Mouse (Mus musculus) hindbrain, embryonic 11.5 days (tissue): ENCODE results near the gene Nudt8. TPM values are rescaled to one million over a fixed set of nuclear protein-coding genes. Genes with fewer than 3 reads are reported as not detected.
"Not testable (repeated sequence)": the region's sequence is repeated elsewhere in the genome, so short reads cannot be mapped to it uniquely, and the experiment has no call there.

Experiments
- ATAC-seq: fragments of 200-750 bp; cut with Nextera tagmentation; 2 replicates; pipeline ENCODE4 v1.8.0; 2017; ENCODE audit warnings: mild to moderate bottlenecking, moderate TSS enrichment, moderate library complexity; ENCODE audit not compliant: low FRiP score
- DNase-seq: peaks from one replicate; pipeline ENCODE4 v3.0.0-alpha.2; 2015; ENCODE audit warnings: low spot score
- H3K27ac ChIP-seq: fragments of 300-500 bp; sonication (generic); 2 replicates; pipeline ENCODE4 v1.5.1; 2014; ENCODE audit warnings: mild to moderate bottlenecking, low read depth, low read length
- H3K27me3 ChIP-seq: fragments of 300-500 bp; sonication (generic); 2 replicates; pipeline ENCODE4 v1.6.1; 2014; ENCODE audit warnings: mild to moderate bottlenecking, low read length, moderate library complexity, mixed read lengths; ENCODE audit not compliant: control insufficient read depth, insufficient read depth
- H3K36me3 ChIP-seq: fragments of 300-500 bp; sonication (generic); 2 replicates; pipeline ENCODE4 v1.6.1; 2014; ENCODE audit warnings: mild to moderate bottlenecking, low read length, moderate library complexity, mixed read lengths; ENCODE audit not compliant: control insufficient read depth, insufficient read depth
- H3K4me1 ChIP-seq: fragments of 300-500 bp; sonication (generic); replicated peaks from 2 replicates; pipeline ENCODE4 v1.6.1; 2014; ENCODE audit warnings: low read length, mixed read lengths; ENCODE audit not compliant: control insufficient read depth, insufficient read depth
- H3K4me2 ChIP-seq: fragments of 300-500 bp; sonication (generic); replicated peaks from 2 replicates; pipeline ENCODE4 v1.6.1; 2014; ENCODE audit warnings: mild to moderate bottlenecking, low read depth, low read length
- H3K4me3 ChIP-seq: fragments of 300-500 bp; sonication (generic); 2 replicates; pipeline ENCODE4 v1.5.1; 2014; ENCODE audit warnings: low read depth, low read length
- H3K9ac ChIP-seq: fragments of 300-500 bp; sonication (generic); 2 replicates; pipeline ENCODE4 v1.6.1; 2014; ENCODE audit warnings: low read depth, low read length
- H3K9me3 ChIP-seq: fragments of 300-500 bp; sonication (generic); 2 replicates; pipeline ENCODE4 v1.6.1; 2016; ENCODE audit warnings: low read length; ENCODE audit not compliant: control insufficient read depth
- WGBS: fragments of 180-500 bp; shearing (Covaris S2); extraction: QIAGEN DNeasy Blood & Tissue Kit; methylation state at CpG from one replicate; pipeline ENCODE4 v1.1.7; 2014; 5-methylcytosine and 5-hydroxymethylcytosine counted together
- polyA plus RNA-seq: library from polyadenylated mRNA; unstranded; fragments of >200 nt; fragmentation: Nextera tagmentation; extraction: Ambion mirVana; gene quantifications from 2 replicates; pipeline ENCODE4 v1.2.1, GENCODE M21; 2014

The Nudt8 gene
- polyA plus RNA-seq, 1 experiment from 2014 or later = 19.5 TPM

DNA sequence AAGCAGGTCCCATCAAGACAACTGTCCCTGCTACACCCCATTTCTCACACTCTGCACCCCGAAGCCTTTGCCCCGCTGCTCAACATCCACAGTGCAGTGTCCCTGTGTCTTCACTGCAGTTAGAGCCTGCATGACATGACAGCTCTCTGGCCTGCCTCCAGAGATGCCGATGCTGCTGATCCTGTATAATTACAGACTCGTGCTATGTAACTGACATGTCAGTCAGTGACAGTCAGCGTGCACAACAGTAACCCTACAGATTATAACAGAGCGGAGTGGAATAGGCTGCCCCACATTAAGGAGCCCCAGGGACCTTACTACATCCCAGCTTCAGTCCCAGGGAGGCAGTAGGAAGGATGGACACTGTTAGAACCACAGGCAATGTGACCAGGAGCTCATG, 38.6 kb upstream of the Nudt8 start:
- H3K4me3 ChIP-seq, DNase-seq, H3K36me3 ChIP-seq, H3K27me3 ChIP-seq, H3K4me2 ChIP-seq, H3K4me1 ChIP-seq, H3K9ac ChIP-seq, ATAC-seq, H3K9me3 ChIP-seq, H3K27ac ChIP-seq: not testable (repeated sequence)
- WGBS = 89% methylated on average over 6 of the region's 6 CpGs

DNA sequence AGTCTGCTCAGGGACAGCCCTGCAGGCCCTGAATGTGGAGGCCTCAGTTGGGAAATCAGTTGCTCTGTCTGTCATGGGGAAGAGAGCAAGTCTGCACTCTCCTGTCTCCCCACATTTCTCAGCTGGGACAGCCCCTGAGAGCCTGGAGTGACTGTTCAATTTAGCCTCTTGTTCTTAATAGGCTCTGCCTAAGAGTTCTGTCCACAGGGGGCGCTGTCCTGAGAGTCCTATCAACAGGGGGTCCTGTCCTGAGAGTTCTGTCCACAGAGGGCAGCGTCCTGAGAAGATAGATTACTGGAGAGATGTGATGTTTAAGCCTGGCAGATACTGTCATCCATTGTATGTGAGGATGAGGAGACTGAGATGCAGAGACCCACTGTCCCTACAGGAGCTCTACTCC, 37.9 kb upstream of the Nudt8 start:
- Histone ChIP-seq H3K9me3 (no peaks in the 10 kb centered on the region), H3K27ac (no peak overlapping the region), H3K4me1 (no peaks in the 10 kb centered on the region), H3K4me3 (no peak overlapping the region), H3K36me3 (no peaks in the 10 kb centered on the region), H3K4me2 (no peak overlapping the region), H3K9ac (no peak overlapping the region), H3K27me3 (no peaks in the 10 kb centered on the region)
- WGBS = 29% methylated on average over 2 of the region's 2 CpGs
- ATAC-seq (no peak), DNase-seq (no peak)

GRCm38 (mm10) chr19:3964030-3964429, 36.4 kb upstream of the Nudt8 start:
- DNase-seq (no peak), ATAC-seq (no peak)
- H3K27ac ChIP-seq = no peak overlapping the region
- H3K4me1 ChIP-seq = no peaks in the 10 kb centered on the region
- H3K4me3 ChIP-seq = no peak overlapping the region
- no peaks in the 10 kb centered on the region for H3K9me3 ChIP-seq
- no peak overlapping the region for H3K9ac ChIP-seq
- no peaks in the 10 kb centered on the region for H3K36me3 ChIP-seq
- H3K27me3 ChIP-seq = no peaks in the 10 kb centered on the region
- H3K4me2 ChIP-seq = no peak overlapping the region
- WGBS = 72% methylated on average over 4 of the region's 4 CpGs

- ATAC-seq (no peak), DNase-seq (no peak)
- Histone ChIP-seq H3K4me1 (no peaks in the 10 kb centered on the region), H3K36me3 (no peaks in the 10 kb centered on the region), H3K4me2 (no peak overlapping the region), H3K9me3 (no peaks in the 10 kb centered on the region), H3K27ac (no peak overlapping the region), H3K4me3 (no peak overlapping the region), H3K27me3 (no peaks in the 10 kb centered on the region), H3K9ac (no peak overlapping the region)
- 71% methylated on average over 11 of the region's 11 CpGs for WGBS
These were observed 33.9 kb upstream of the Nudt8 start for GRCm38 (mm10) chr19:3966330-3967075.

DNA sequence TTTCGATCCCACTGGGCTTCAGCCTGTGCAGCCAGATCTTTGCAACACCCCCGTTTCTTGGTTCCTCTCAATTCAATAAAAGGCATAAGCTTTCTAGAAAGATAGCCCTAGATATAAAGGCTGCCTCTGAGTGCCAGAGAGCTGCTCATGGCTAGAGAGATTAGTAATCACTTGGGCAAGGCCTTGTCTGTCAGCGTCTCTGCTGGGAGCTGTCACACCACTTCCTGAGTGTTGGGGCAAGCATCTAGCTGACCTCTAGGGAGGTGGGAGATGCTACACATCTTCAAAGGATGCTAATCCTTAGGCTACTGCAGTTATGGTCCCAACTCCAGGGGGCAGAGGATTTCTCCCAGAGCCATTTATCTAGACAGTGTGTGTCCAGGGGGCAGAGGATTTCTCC, 33.1 kb upstream of the Nudt8 start:
- no peak overlapping the region for H3K4me3 ChIP-seq
- no peaks in the 10 kb centered on the region for H3K27me3 ChIP-seq
- H3K36me3 ChIP-seq = no peaks in the 10 kb centered on the region
- no peaks in the 10 kb centered on the region for H3K9me3 ChIP-seq
- 72% methylated on average over 3 of the region's 3 CpGs for WGBS
- DNase-seq (no peak), ATAC-seq (no peak)
- no peak overlapping the region for H3K27ac ChIP-seq
- no peak overlapping the region for H3K4me2 ChIP-seq
- no peak overlapping the region for H3K9ac ChIP-seq
- no peaks in the 10 kb centered on the region for H3K4me1 ChIP-seq

GRCm38 (mm10) chr19:3972229-3972628, 28.2 kb upstream of the Nudt8 start, which contains the start of gene Aldh3b2:
Aldh3b2 (plus strand) TSS chr19:3972328.
- no peaks in the 10 kb centered on the region for H3K36me3 ChIP-seq
- no peak for ATAC-seq
- H3K4me1 ChIP-seq = no peaks in the 10 kb centered on the region
- no peak within 1 kb of the TSS for H3K9ac ChIP-seq
- no peak within 1 kb of the TSS for H3K4me3 ChIP-seq
- no peaks in the 10 kb centered on the region for H3K9me3 ChIP-seq
- DNase-seq = no peak
- H3K4me2 ChIP-seq = no peak within 1 kb of the TSS
- 47% methylated on average over 9 of the region's 9 CpGs for WGBS
- H3K27me3 ChIP-seq = no peaks in the 10 kb centered on the region
- H3K27ac ChIP-seq = no peak within 1 kb of the TSS

- not testable (repeated sequence) for ATAC-seq, H3K36me3 ChIP-seq, H3K4me1 ChIP-seq, H3K9me3 ChIP-seq, H3K9ac ChIP-seq, H3K27me3 ChIP-seq, H3K4me2 ChIP-seq, DNase-seq, H3K4me3 ChIP-seq, H3K27ac ChIP-seq
- 83% methylated on average over 6 of the region's 6 CpGs for WGBS
These were observed 25.8 kb upstream of the Nudt8 start for GRCm38 (mm10) chr19:3974608-3975007.

DNA sequence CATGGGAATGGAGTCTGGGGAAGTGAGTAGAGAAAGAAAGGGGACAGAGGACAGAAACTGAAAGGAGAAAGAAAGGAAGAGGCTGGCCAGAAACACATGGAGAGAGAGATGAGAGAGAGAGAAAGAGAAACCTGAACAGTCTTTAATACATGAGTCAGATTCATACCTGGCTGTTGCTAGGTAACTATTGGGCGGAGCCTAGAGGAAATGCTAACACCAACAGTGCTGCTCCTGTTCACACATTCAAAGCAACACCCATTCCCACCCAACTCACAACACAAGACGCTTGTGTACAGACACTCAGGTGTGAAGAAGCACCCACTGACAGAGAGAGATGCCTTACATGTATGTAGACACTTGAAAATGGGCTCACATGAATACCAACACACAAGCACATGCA, 24.5 kb upstream of the Nudt8 start:
- 88% methylated on average over 2 of the region's 2 CpGs for WGBS
- H3K36me3 ChIP-seq = no peaks in the 10 kb centered on the region
- no peak for DNase-seq
- no peaks in the 10 kb centered on the region for H3K4me1 ChIP-seq
- no peak overlapping the region for H3K27ac ChIP-seq
- no peaks in the 10 kb centered on the region for H3K9me3 ChIP-seq
- H3K4me3 ChIP-seq = no peak overlapping the region
- no peak overlapping the region for H3K4me2 ChIP-seq
- no peak for ATAC-seq
- H3K9ac ChIP-seq = no peak overlapping the region
- H3K27me3 ChIP-seq = no peaks in the 10 kb centered on the region

GRCm38 (mm10) chr19:3980309-3980708, 20.1 kb upstream of the Nudt8 start:
- H3K27ac ChIP-seq = no peak overlapping the region
- H3K4me3 ChIP-seq = no peak overlapping the region
- DNase-seq = peak; percentile 88
- H3K9ac ChIP-seq = no peak overlapping the region
- peaks cover 10% of the 10 kb centered on the region for H3K4me1 ChIP-seq
- no peaks in the 10 kb centered on the region for H3K36me3 ChIP-seq
- peak; percentile 51 for ATAC-seq
- H3K9me3 ChIP-seq = no peaks in the 10 kb centered on the region
- no peak overlapping the region for H3K4me2 ChIP-seq
- no peaks in the 10 kb centered on the region for H3K27me3 ChIP-seq
- 18% methylated on average over 4 of the region's 4 CpGs for WGBS
